Mouse (Mus musculus): ENCODE results near the gene Klrb1b. TPM values are rescaled to one million over a fixed set of nuclear protein-coding genes. Genes with fewer than 3 reads are reported as not detected.

Klrb1b gene
- polyA plus RNA-seq, 1 experiment: not detected

DNA sequence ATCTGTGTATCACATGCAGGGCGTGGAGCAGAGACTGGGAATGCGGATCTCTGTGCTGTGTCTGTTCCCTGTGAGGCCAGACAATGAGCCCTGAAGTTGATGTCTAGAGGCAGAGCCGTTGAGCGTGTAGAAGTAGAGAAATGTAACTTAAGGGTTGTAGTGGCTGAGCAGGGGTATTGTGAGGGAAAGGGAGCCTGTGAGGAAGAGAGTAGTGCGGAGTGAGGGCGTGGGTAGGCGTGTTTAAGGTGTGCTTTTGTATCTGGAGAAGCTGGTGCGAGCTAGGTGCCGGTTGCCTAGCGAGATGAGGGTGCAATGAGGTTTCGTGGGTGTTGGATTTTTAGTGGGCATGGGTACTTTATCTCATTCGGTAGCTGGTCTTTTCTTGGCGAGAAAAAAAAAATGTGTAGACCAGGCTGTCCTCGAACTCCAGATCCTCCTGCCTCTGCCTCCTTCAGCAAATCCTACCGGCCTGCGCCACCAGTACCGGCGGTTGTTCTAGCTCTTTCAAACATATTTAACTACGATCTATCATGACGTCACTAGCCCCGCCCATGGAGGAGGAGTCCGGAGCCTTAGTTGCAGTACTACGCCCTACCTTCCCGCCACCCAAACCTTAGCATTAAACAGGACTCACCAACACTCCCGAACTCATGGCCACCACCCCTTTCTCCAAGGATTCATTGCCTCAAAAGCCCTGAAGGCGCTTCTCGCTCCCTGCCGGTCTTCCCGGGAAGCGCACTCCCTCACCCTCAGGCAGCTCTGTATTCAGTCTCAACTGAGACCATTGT is 62.2 kb downstream of the Klrb1b start:
- TF ChIP-seq MYOD1 (IDR thresholded peaks at IDR 0.05; ENCODE audit: control insufficient read depth, insufficient read length, low read depth) (no peak), MAX (IDR thresholded peaks at IDR 0.05) (no peak), CEBPB (IDR thresholded peaks at IDR 0.05; ENCODE audit: low read depth) (no peak), USF1 (IDR thresholded peaks at IDR 0.05; ENCODE audit: low read depth) (no peak), CTCF (IDR thresholded peaks at IDR 0.05; ENCODE audit: control insufficient read depth, insufficient read depth, insufficient read length) (peak; percentile 7), MYOG (IDR thresholded peaks at IDR 0.05; ENCODE audit: control insufficient read depth, extremely low read depth, insufficient read length) (no peak), FOSL1 (IDR thresholded peaks at IDR 0.05; ENCODE audit: insufficient read depth, low read length, poor library complexity, severe bottlenecking) (no peak)
- H3K79me2 ChIP-seq (ENCODE audit: control insufficient read depth, insufficient read depth): no peaks in the 10 kb centered on the region
- H3K36me3 ChIP-seq (ENCODE audit: control insufficient read depth, insufficient read depth): no peaks in the 10 kb centered on the region
- H3K27me3 ChIP-seq (ENCODE audit: control insufficient read depth, insufficient read depth, insufficient read length): no peaks in the 10 kb centered on the region
- no peak overlapping the region for H3ac ChIP-seq (ENCODE audit: control insufficient read depth, insufficient read length, low read depth)
- no peaks in the 10 kb centered on the region for H3K79me3 ChIP-seq (ENCODE audit: low read depth)
- no peak overlapping the region for H3K4me3 ChIP-seq (ENCODE audit: insufficient read depth, poor library complexity, severe bottlenecking)

Other genes with a start within 250 kb of the Klrb1b start
- not detected for gene A2ml1, start 244.7 kb downstream of the Klrb1b start, polyA plus RNA-seq (2012; fragmentation: generic; extraction: Trizol)
- not detected for gene Klrb1a, start 202.8 kb downstream of the Klrb1b start, polyA plus RNA-seq (2012; fragmentation: generic; extraction: Trizol)
- gene Clec2h, start 163.9 kb downstream of the Klrb1b start, polyA plus RNA-seq (2012; fragmentation: generic; extraction: Trizol): not detected
- not detected for gene Klrb1, start 103.3 kb downstream of the Klrb1b start, polyA plus RNA-seq (2012; fragmentation: generic; extraction: Trizol)
- not detected for gene Klrb1c, start 37.1 kb downstream of the Klrb1b start, polyA plus RNA-seq (2012; fragmentation: generic; extraction: Trizol)
- not detected for gene Gm44511, start within 50 bp of the Klrb1b start, polyA plus RNA-seq (2012; fragmentation: generic; extraction: Trizol)
- gene Clec2i, start 61.3 kb upstream of the Klrb1b start, polyA plus RNA-seq (2012; fragmentation: generic; extraction: Trizol): not detected
- gene BC035044, start 64.8 kb upstream of the Klrb1b start, polyA plus RNA-seq (2012; fragmentation: generic; extraction: Trizol): not detected
- not detected for gene Clec2g, start 108.0 kb upstream of the Klrb1b start, polyA plus RNA-seq (2012; fragmentation: generic; extraction: Trizol)
- gene Klrb1f, start 219.6 kb upstream of the Klrb1b start, polyA plus RNA-seq (2012; fragmentation: generic; extraction: Trizol): not detected